Mouse (Mus musculus) G1E (cell line): ENCODE results near the gene Nfix.

Source experiments
- CTCF ChIP-seq: IDR thresholded peaks from 2 replicates; pipeline ENCODE4 v1.5.1; 2012; ENCODE audit warnings: low read depth, low read length, inconsistent platforms, mixed read lengths
- GATA1 ChIP-seq: IDR thresholded peaks from 2 replicates; pipeline ENCODE4 v1.6.1; 2012; ENCODE audit warnings: borderline replicate concordance, low read length, inconsistent platforms, mixed read lengths
- POLR2AphosphoS5 ChIP-seq: IDR thresholded peaks from 2 replicates; pipeline ENCODE4 v1.6.1; 2012; ENCODE audit warnings: low read depth, low read length, inconsistent platforms; ENCODE audit not compliant: insufficient replicate concordance
- TAL1 ChIP-seq: conservative IDR thresholded peaks from 2 replicates; pipeline ENCODE4 v1.6.1; 2012; ENCODE audit warnings: low read depth, low read length, inconsistent platforms, mixed read lengths

DNA sequence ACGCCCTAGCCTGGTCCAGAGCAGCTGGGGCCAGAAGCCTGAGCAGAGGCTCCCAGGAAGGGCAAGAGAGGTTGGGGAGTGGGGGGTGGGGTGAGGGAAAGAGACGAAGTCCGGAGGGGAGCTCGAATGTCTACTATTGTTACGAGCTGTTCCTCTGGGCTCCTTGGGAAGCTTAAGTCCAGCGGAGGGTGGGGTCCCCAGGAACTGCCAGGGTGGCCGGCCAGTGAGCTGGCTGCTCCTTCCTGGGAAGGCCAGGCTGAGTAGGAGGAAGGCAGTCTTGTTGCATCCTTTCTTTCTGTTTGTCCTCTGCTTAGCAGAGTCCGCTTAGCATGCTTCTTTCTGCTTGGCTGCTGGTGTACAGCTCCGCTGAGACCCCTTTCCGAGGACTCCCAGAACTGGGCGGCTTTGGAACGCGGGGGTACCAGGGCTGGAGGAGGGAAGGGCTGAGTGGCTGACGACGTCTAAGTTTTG, 92.0 kb downstream of the Nfix start:
- TF ChIP-seq POLR2AphosphoS5 = no peak; the same call in 1 of the 2 replicates
- no peak for TF ChIP-seq GATA1
- TF ChIP-seq CTCF = no peak
- TF ChIP-seq TAL1 = no peak
